Mouse (Mus musculus) heart, adult 2 months (tissue): ENCODE data around the gene BC004004.

Experiments used
- CTCF ChIP-seq: fragments of 200-600 bp; IDR thresholded peaks from 2 replicates; pipeline ENCODE4 v1.8.1; 2022; ENCODE audit warnings: antibody characterized with exemption, mild to moderate bottlenecking, moderate library complexity
- POLR2A ChIP-seq: fragments of 200-500 bp; IDR thresholded peaks from 2 replicates; pipeline ENCODE4 v1.6.1; 2011; ENCODE audit warnings: mild to moderate bottlenecking, low read depth, low read length, control low read depth; ENCODE audit not compliant: insufficient read depth

DNA sequence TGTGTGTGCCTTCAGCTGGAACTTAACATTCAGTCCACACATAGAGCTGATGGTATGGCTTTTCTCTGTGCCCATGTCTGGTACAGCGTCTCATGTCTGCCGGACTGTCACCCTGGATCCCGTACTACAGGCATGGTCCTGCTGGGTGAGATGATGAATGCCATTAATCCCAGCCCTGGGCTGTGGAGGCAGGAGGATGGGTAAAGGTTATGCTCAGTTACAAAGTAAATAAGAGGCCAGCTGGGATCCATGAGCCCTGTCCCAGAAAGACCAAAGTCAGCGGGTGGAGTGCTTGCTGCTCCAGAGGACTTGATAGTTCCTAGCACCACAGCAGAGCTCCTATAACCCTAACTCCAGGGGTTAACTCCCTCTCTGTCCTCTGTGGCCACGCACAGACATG, 27.2 kb downstream of the BC004004 start:
- TF ChIP-seq CTCF (no peak), POLR2A (no peak)
